Mouse (Mus musculus) neural tube, embryonic 13.5 days (tissue): Measurements from ENCODE around the gene Akt1s1. TPM values are rescaled to one million over a fixed set of nuclear protein-coding genes. Genes with fewer than 3 reads are reported as not detected.

Source experiments
- ATAC-seq: fragments of 200-750 bp; cut with Nextera tagmentation; 2 replicates; pipeline ENCODE4 v1.8.0; 2017; ENCODE audit warnings: low read depth, mild to moderate bottlenecking, moderate TSS enrichment, moderate library complexity
- H3K27ac ChIP-seq: fragments of 300-500 bp; sonication (generic); replicated peaks from 2 replicates; pipeline ENCODE4 v1.5.1; 2015; ENCODE audit warnings: moderate library complexity, mild to moderate bottlenecking, inconsistent platforms
- H3K27me3 ChIP-seq: fragments of 300-500 bp; sonication (generic); 2 replicates; pipeline ENCODE4 v1.6.1; 2015; ENCODE audit warnings: mild to moderate bottlenecking, inconsistent platforms
- H3K36me3 ChIP-seq: fragments of 300-500 bp; sonication (generic); 2 replicates; pipeline ENCODE4 v1.6.1; 2015; ENCODE audit warnings: mild to moderate bottlenecking, inconsistent platforms
- H3K4me1 ChIP-seq: fragments of 300-500 bp; sonication (generic); replicated peaks from 2 replicates; pipeline ENCODE4 v1.6.1; 2015; ENCODE audit warnings: inconsistent platforms
- H3K4me2 ChIP-seq: fragments of 300-500 bp; sonication (generic); 2 replicates; pipeline ENCODE4 v1.6.1; 2015; ENCODE audit warnings: inconsistent platforms, mild to moderate bottlenecking, moderate library complexity
- H3K4me3 ChIP-seq: fragments of 300-500 bp; sonication (generic); 2 replicates; pipeline ENCODE4 v1.5.1; 2015; ENCODE audit warnings: mild to moderate bottlenecking, inconsistent platforms
- H3K9ac ChIP-seq: fragments of 300-500 bp; sonication (generic); 2 replicates; pipeline ENCODE4 v1.6.1; 2015; ENCODE audit warnings: moderate library complexity, mild to moderate bottlenecking, inconsistent platforms
- H3K9me3 ChIP-seq: fragments of 300-500 bp; sonication (generic); 2 replicates; pipeline ENCODE4 v1.6.1; 2016; ENCODE audit warnings: inconsistent platforms
- WGBS: fragments of 180-500 bp; shearing (Covaris S2); methylation state at CpG from one replicate; pipeline ENCODE4 v1.1.7; 2015; 5-methylcytosine and 5-hydroxymethylcytosine counted together
- microRNA counts: library from miRNA; unstranded; fragments of <30 nt; microRNA quantifications from one replicate; lab custom pipeline; 2016
- microRNA-seq: library from miRNA; unstranded; fragments of <30 nt; microRNA quantifications from one replicate; pipeline ENCODE4, GENCODE M21; 2016
- polyA plus RNA-seq: library from polyadenylated mRNA; unstranded; fragments of >200 nt; fragmentation: Nextera tagmentation; extraction: Ambion mirVana; gene quantifications from 2 replicates; pipeline ENCODE4 v1.2.1, GENCODE M21; 2015

Akt1s1 gene
- polyA plus RNA-seq, 1 experiment from 2014 or later: 99.0 TPM

DNA sequence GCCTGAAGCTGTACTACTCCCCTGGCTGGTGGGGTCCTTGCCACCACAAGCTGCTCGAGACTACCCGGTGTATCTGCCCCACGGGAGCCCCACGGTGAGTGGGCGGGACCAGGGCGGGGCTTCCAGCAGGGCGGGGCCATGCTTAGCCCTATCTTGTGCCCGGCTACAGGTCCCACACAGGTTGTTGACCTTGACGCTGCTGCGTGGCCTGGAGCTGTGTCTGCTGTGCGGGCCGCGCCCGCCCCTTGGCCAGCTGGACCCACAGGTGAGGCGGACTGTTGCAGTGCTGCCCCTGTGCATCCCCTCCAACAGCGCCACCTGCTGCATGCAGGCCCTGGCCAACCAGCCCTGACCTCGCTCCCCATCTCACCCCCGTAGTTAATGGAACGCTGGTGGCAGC, 49.8 kb downstream of the Akt1s1 start:
- no peak overlapping the region for H3K4me2 ChIP-seq
- WGBS: 36% methylated on average over 19 of the region's 19 CpGs
- H3K36me3 ChIP-seq: peaks cover 49% of the 10 kb centered on the region
- H3K4me3 ChIP-seq: no peak overlapping the region
- H3K9me3 ChIP-seq: no peaks in the 10 kb centered on the region
- H3K4me1 ChIP-seq: peaks cover 57% of the 10 kb centered on the region
- no peak overlapping the region for H3K27ac ChIP-seq
- ATAC-seq: no peak
- no peak overlapping the region for H3K9ac ChIP-seq
- no peaks in the 10 kb centered on the region for H3K27me3 ChIP-seq

DNA sequence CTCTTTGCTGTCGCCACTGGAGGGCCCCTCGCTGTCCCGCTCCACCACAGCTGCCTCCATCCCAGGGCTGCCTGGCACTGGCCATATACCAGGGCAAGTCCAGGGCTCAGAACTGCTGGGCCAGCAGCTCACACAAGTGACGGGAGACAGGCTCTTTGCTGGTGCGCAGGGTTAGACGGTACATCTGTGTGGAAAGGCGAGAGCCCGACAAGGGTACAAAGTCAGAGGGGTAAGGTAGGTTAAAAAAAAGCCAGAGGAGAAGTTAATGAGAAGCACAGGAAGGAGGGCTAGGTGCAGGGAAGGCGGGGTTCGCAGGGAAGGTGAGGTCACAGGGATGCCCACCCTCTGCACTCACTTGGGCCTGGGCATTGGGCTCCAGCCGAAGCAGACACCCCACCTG, 51.8 kb downstream of the Akt1s1 start:
- WGBS: 90% methylated on average over 11 of the region's 11 CpGs
- Histone ChIP-seq H3K4me2 (no peak overlapping the region), H3K4me1 (peaks cover 39% of the 10 kb centered on the region), H3K4me3 (no peak overlapping the region), H3K9ac (no peak overlapping the region), H3K9me3 (no peaks in the 10 kb centered on the region), H3K27me3 (no peaks in the 10 kb centered on the region), H3K27ac (0 out of 2 replicates have a peak overlapping the region, but pooled peaks have one; percentile 13), H3K36me3 (peaks cover 70% of the 10 kb centered on the region)
- ATAC-seq: no peak

DNA sequence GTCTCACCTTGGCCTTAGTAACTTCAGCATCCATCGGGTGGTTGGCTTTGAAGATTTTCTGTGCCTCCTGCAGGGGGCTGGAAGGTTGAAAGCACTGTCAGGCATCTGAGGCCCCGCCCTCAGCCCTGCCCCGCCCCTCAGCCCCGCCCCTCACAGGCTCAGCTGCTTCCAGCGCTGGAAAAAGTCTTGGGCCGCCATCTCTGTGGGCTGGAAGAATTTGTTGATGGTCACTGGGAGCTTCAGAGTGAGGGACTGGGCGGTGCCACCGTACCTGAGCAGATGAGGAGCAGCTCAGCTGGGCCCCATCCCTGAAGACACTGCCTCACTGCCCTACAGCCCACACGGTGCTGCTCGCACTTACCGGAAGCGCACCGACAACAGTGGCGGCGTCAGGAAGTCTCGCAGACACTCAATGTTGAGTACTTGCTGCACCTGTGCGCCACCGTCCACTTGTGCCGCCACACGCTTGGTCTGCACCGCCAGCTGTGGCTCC, 52.5 kb downstream of the Akt1s1 start:
- Histone ChIP-seq H3K4me3 (0 out of 2 replicates have a peak overlapping the region, but pooled peaks have one; percentile 10), H3K9ac (0 out of 2 replicates have a peak overlapping the region, but pooled peaks have one; percentile 1), H3K4me2 (peak overlapping the region; percentile 41), H3K27ac (peak overlapping the region; percentile 49; the same call in 1 of the 2 replicates), H3K4me1 (peaks cover 38% of the 10 kb centered on the region), H3K36me3 (peaks cover 76% of the 10 kb centered on the region), H3K27me3 (no peaks in the 10 kb centered on the region), H3K9me3 (no peaks in the 10 kb centered on the region)
- no peak for ATAC-seq
- 19% methylated on average over 21 of the region's 21 CpGs for WGBS

MicroRNAs encoded within 50 kb of the gene (microRNA counts, 519-probe panel; counts per million panel counts)
- not detected for microRNA mmu-miR-707 (lab: Ali Mortazavi, UCI)

Small RNA genes within 50 kb of the gene (microRNA-seq; reads per million reads assigned to microRNA genes)
- not detected for gene Mir707

Other genes starting within 250 kb of the Akt1s1 start
- 1.9 and 2.6 TPM in 2 replicates for gene Myh14, start 178.1 kb upstream of the Akt1s1 start, polyA plus RNA-seq
- not detected in 2 replicates for gene Izumo2, start 140.2 kb upstream of the Akt1s1 start, polyA plus RNA-seq
- 25.1 and 30.5 TPM in 2 replicates for gene Vrk3, start 100.6 kb upstream of the Akt1s1 start, polyA plus RNA-seq
- gene Zfp473, start 97.9 kb upstream of the Akt1s1 start, polyA plus RNA-seq: 1.2 and 1.3 TPM in 2 replicates
- 51.0 and 53.0 TPM in 2 replicates for gene Nup62, start 32.9 kb upstream of the Akt1s1 start, polyA plus RNA-seq
- gene Il4i1, start 32.6 kb upstream of the Akt1s1 start, polyA plus RNA-seq: 1.1 and 2.0 TPM in 2 replicates
- 4.1 and 4.8 TPM in 2 replicates for gene Atf5, start 32.3 kb upstream of the Akt1s1 start, polyA plus RNA-seq
- gene Tbc1d17, start 88 bp downstream of the Akt1s1 start, polyA plus RNA-seq: 94.0 and 101 TPM in 2 replicates
- 30.2 and 31.6 TPM in 2 replicates for gene Pnkp, start 8.1 kb downstream of the Akt1s1 start, polyA plus RNA-seq
- gene Ptov1, start 20.8 kb downstream of the Akt1s1 start, polyA plus RNA-seq: 471 and 515 TPM in 2 replicates
- 134 and 138 TPM in 2 replicates for gene Med25, start 43.7 kb downstream of the Akt1s1 start, polyA plus RNA-seq
- gene Fuz, start 47.1 kb downstream of the Akt1s1 start, polyA plus RNA-seq: 14.9 and 17.9 TPM in 2 replicates
- 115 and 116 TPM in 2 replicates for gene Ap2a1, start 80.5 kb downstream of the Akt1s1 start, polyA plus RNA-seq
- 0.22 TPM in 1 of 2 replicates, not detected in the other for gene Tsks, start 94.2 kb downstream of the Akt1s1 start, polyA plus RNA-seq
- 47.3 and 54.9 TPM in 2 replicates for gene Cpt1c, start 125.9 kb downstream of the Akt1s1 start, polyA plus RNA-seq
- gene Prmt1, start 137.6 kb downstream of the Akt1s1 start, polyA plus RNA-seq: 612 and 623 TPM in 2 replicates
- gene Irf3, start 148.7 kb downstream of the Akt1s1 start, polyA plus RNA-seq: 60.3 and 67.3 TPM in 2 replicates
- 17.3 and 17.4 TPM in 2 replicates for gene Bcl2l12, start 149.7 kb downstream of the Akt1s1 start, polyA plus RNA-seq
- 46.2 and 47.2 TPM in 2 replicates for gene Scaf1, start 167.4 kb downstream of the Akt1s1 start, polyA plus RNA-seq
- 15.0 and 16.5 TPM in 2 replicates for gene Rras, start 169.0 kb downstream of the Akt1s1 start, polyA plus RNA-seq
- gene Prr12, start 203.9 kb downstream of the Akt1s1 start, polyA plus RNA-seq: 12.3 and 15.1 TPM in 2 replicates
- 58.9 and 65.6 TPM in 2 replicates for gene Nosip, start 213.4 kb downstream of the Akt1s1 start, polyA plus RNA-seq
- 16.8 and 17.2 TPM in 2 replicates for gene Prrg2, start 213.7 kb downstream of the Akt1s1 start, polyA plus RNA-seq
- 127 and 134 TPM in 2 replicates for gene Rcn3, start 243.2 kb downstream of the Akt1s1 start, polyA plus RNA-seq